Mouse (Mus musculus) neural tube, embryonic 11.5 days (tissue): Measurements from ENCODE around the gene Filip1. TPM values are rescaled to one million over a fixed set of nuclear protein-coding genes. Genes with fewer than 3 reads are reported as not detected.

Source experiments
- ATAC-seq: fragments of 200-750 bp; cut with Nextera tagmentation; 2 replicates; pipeline ENCODE4 v1.8.0; 2017; ENCODE audit warnings: moderate number of reproducible peaks, mild to moderate bottlenecking, moderate TSS enrichment, moderate library complexity; ENCODE audit not compliant: insufficient read depth, low FRiP score, low TSS enrichment
- DNase-seq: peaks from one replicate; pipeline ENCODE4 v3.0.0-alpha.2; 2015; ENCODE audit warnings: low spot score
- H3K27ac ChIP-seq: fragments of 300-500 bp; sonication (generic); 2 replicates; pipeline ENCODE4 v1.5.1; 2014; ENCODE audit warnings: low read depth, mild to moderate bottlenecking, low read length
- H3K27me3 ChIP-seq: fragments of 300-500 bp; sonication (generic); 2 replicates; pipeline ENCODE4 v1.6.1; 2014; ENCODE audit warnings: mild to moderate bottlenecking, low read length, mixed read lengths; ENCODE audit not compliant: control insufficient read depth, insufficient read depth
- H3K36me3 ChIP-seq: fragments of 300-500 bp; sonication (generic); 2 replicates; pipeline ENCODE4 v1.6.1; 2014; ENCODE audit warnings: mild to moderate bottlenecking, low read length, moderate library complexity, mixed read lengths; ENCODE audit not compliant: control insufficient read depth, insufficient read depth
- H3K4me1 ChIP-seq: fragments of 300-500 bp; sonication (generic); 2 replicates; pipeline ENCODE4 v1.6.1; 2014; ENCODE audit warnings: low read length, mixed read lengths; ENCODE audit not compliant: control insufficient read depth, insufficient read depth
- H3K4me2 ChIP-seq: fragments of 300-500 bp; sonication (generic); 2 replicates; pipeline ENCODE4 v1.6.1; 2014; ENCODE audit warnings: low read depth, mild to moderate bottlenecking, moderate library complexity
- H3K4me3 ChIP-seq: fragments of 300-500 bp; sonication (generic); 2 replicates; pipeline ENCODE4 v1.5.1; 2014; ENCODE audit warnings: low read depth, low read length
- H3K9ac ChIP-seq: fragments of 300-500 bp; sonication (generic); 2 replicates; pipeline ENCODE4 v1.6.1; 2014; ENCODE audit warnings: mild to moderate bottlenecking, low read length
- H3K9me3 ChIP-seq: fragments of 300-500 bp; sonication (generic); 2 replicates; pipeline ENCODE4 v1.6.1; 2016; ENCODE audit warnings: low read length; ENCODE audit not compliant: control insufficient read depth
- WGBS: fragments of 180-500 bp; shearing (Covaris S2); extraction: QIAGEN DNeasy Blood & Tissue Kit; methylation state at CpG from one replicate; pipeline ENCODE4 v1.1.7; 2014; 5-methylcytosine and 5-hydroxymethylcytosine counted together
- polyA plus RNA-seq: library from polyadenylated mRNA; unstranded; fragments of >200 nt; fragmentation: Nextera tagmentation; extraction: Ambion mirVana; gene quantifications from 2 replicates; pipeline ENCODE4 v1.2.1, GENCODE M21; 2014

Filip1 gene
- polyA plus RNA-seq, 1 experiment from 2014 or later, result 6.2 TPM

- H3K27me3 ChIP-seq, result no peaks in the 10 kb centered on the region
- no peaks in the 10 kb centered on the region for H3K9me3 ChIP-seq
- no peak overlapping the region for H3K4me2 ChIP-seq
- ATAC-seq (no peak), DNase-seq (no peak)
- H3K9ac ChIP-seq, result no peak overlapping the region
- no peaks in the 10 kb centered on the region for H3K36me3 ChIP-seq
- no peak overlapping the region for H3K27ac ChIP-seq
- no peak overlapping the region for H3K4me3 ChIP-seq
- 86% methylated on average over 6 of the region's 6 CpGs for WGBS
- no peaks in the 10 kb centered on the region for H3K4me1 ChIP-seq
Measured at GRCm38 (mm10) chr9:79809411-79809810, 203.2 kb downstream of the Filip1 start.

- 60% methylated on average over 4 of the region's 4 CpGs for WGBS
- H3K9ac ChIP-seq, result no peak overlapping the region
- ATAC-seq (no peak), DNase-seq (no peak)
- no peak overlapping the region for H3K4me3 ChIP-seq
- no peaks in the 10 kb centered on the region for H3K27me3 ChIP-seq
- H3K36me3 ChIP-seq, result no peaks in the 10 kb centered on the region
- H3K27ac ChIP-seq, result no peak overlapping the region
- no peaks in the 10 kb centered on the region for H3K4me1 ChIP-seq
- H3K9me3 ChIP-seq, result no peaks in the 10 kb centered on the region
- H3K4me2 ChIP-seq, result no peak overlapping the region
Measured at GRCm38 (mm10) chr9:79807178-79807577, 205.5 kb downstream of the Filip1 start.

- H3K36me3 ChIP-seq, result no peaks in the 10 kb centered on the region
- peak; percentile 16 for DNase-seq
- H3K4me1 ChIP-seq, result no peaks in the 10 kb centered on the region
- no peak overlapping the region for H3K4me3 ChIP-seq
- no peak for ATAC-seq
- no peak overlapping the region for H3K9ac ChIP-seq
- H3K4me2 ChIP-seq, result no peak overlapping the region
- H3K27me3 ChIP-seq, result no peaks in the 10 kb centered on the region
- H3K9me3 ChIP-seq, result no peaks in the 10 kb centered on the region
- 43% methylated on average over 12 of the region's 12 CpGs for WGBS
- no peak overlapping the region for H3K27ac ChIP-seq
Measured at GRCm38 (mm10) chr9:79806317-79807075, 206.2 kb downstream of the Filip1 start.

GRCm38 (mm10) chr9:79805426-79805825, 207.2 kb downstream of the Filip1 start:
- Histone ChIP-seq H3K4me3 (no peak overlapping the region), H3K27me3 (no peaks in the 10 kb centered on the region), H3K9ac (no peak overlapping the region), H3K9me3 (no peaks in the 10 kb centered on the region), H3K36me3 (no peaks in the 10 kb centered on the region), H3K27ac (no peak overlapping the region), H3K4me1 (no peaks in the 10 kb centered on the region), H3K4me2 (no peak overlapping the region)
- ATAC-seq, result no peak
- no peak for DNase-seq
- WGBS, result 91% methylated on average over 10 of the region's 10 CpGs

- 75% methylated on average over 7 of the region's 7 CpGs for WGBS
Measured at GRCm38 (mm10) chr9:79796461-79797135, 216.1 kb downstream of the Filip1 start.

GRCm38 (mm10) chr9:79795076-79795475, 217.6 kb downstream of the Filip1 start:
- no peaks in the 10 kb centered on the region for H3K36me3 ChIP-seq
- H3K4me2 ChIP-seq, result no peak overlapping the region
- H3K27ac ChIP-seq, result no peak overlapping the region
- H3K9ac ChIP-seq, result no peak overlapping the region
- no peaks in the 10 kb centered on the region for H3K9me3 ChIP-seq
- H3K27me3 ChIP-seq, result no peaks in the 10 kb centered on the region
- DNase-seq, result no peak
- 0 out of 2 replicates have a peak, but pooled peaks cover 2% of the 10 kb centered on the region for H3K4me1 ChIP-seq
- ATAC-seq, result no peak
- 88% methylated on average over 1 of the region's 1 CpGs for WGBS
- no peak overlapping the region for H3K4me3 ChIP-seq

More at GRCm38 (mm10) chr9:79796461-79797135, 216.1 kb downstream of the Filip1 start:
- DNase-seq (no peak), ATAC-seq (no peak)
- H3K9me3 ChIP-seq, result no peaks in the 10 kb centered on the region
- H3K4me1 ChIP-seq, result 0 out of 2 replicates have a peak, but pooled peaks cover 2% of the 10 kb centered on the region
- H3K4me3 ChIP-seq, result no peak overlapping the region
- H3K27ac ChIP-seq, result no peak overlapping the region
- no peaks in the 10 kb centered on the region for H3K36me3 ChIP-seq
- no peak overlapping the region for H3K9ac ChIP-seq
- H3K27me3 ChIP-seq, result no peaks in the 10 kb centered on the region
- no peak overlapping the region for H3K4me2 ChIP-seq

GRCm38 (mm10) chr9:79792841-79793835, 219.5 kb downstream of the Filip1 start, which contains the start of gene Tmem30a:
Tmem30a (minus strand) TSS chr9:79793507.
- Histone ChIP-seq H3K27me3 (no peaks in the 10 kb centered on the region), H3K27ac (peak within 1 kb of the TSS; percentile 81), H3K9me3 (no peaks in the 10 kb centered on the region), H3K4me2 (peak within 1 kb of the TSS; percentile 76), H3K9ac (peak within 1 kb of the TSS; percentile 83), H3K4me3 (peak within 1 kb of the TSS; percentile 92), H3K4me1 (0 out of 2 replicates have a peak, but pooled peaks cover 2% of the 10 kb centered on the region), H3K36me3 (no peaks in the 10 kb centered on the region)
- ATAC-seq (peak; percentile 97), DNase-seq (peak; percentile 98)
- WGBS, result under 1% methylated on average over 90 of the region's 91 CpGs

- Histone ChIP-seq H3K27ac (no peak overlapping the region), H3K9me3 (no peaks in the 10 kb centered on the region), H3K4me1 (peaks cover 3% of the 10 kb centered on the region; the same call in 1 of the 2 replicates), H3K9ac (no peak overlapping the region), H3K4me3 (no peak overlapping the region), H3K36me3 (no peaks in the 10 kb centered on the region), H3K27me3 (no peaks in the 10 kb centered on the region), H3K4me2 (no peak overlapping the region)
- ATAC-seq, result no peak
- WGBS, result 80% methylated on average over 2 of the region's 2 CpGs
- no peak for DNase-seq
Measured at GRCm38 (mm10) chr9:79785794-79786085, 226.9 kb downstream of the Filip1 start.
